Mouse (Mus musculus): ENCODE measurements around the gene Sh3bgrl2. TPM values are rescaled to one million over a fixed set of nuclear protein-coding genes. Genes with fewer than 3 reads are reported as not detected.
A peak's percentile ranks its signal among the peaks of the same experiment; 100 is the strongest.
"Not testable (repeated sequence)": the region's sequence is repeated elsewhere in the genome, so short reads cannot be mapped to it uniquely, and the experiment has no call there.

Gene Sh3bgrl2
- total RNA-seq (2014; rRNA removed) (9.0 and 9.2 TPM in 2 replicates), polyA plus RNA-seq (2015; fragmentation: Nextera tagmentation; extraction: Ambion mirVana) (5.4 and 6.8 TPM in 2 replicates)

- H3K36me3 ChIP-seq (ENCODE audit: insufficient read depth), result no peaks in the 10 kb centered on the region
- ATAC-seq (peak; percentile 96), DNase-seq (peak; percentile 89)
- peak within 1 kb of the TSS; percentile 53 for H3K4me2 ChIP-seq (ENCODE audit: low read depth)
- H3K4me3 ChIP-seq (ENCODE audit: low read depth, low read length), result peak within 1 kb of the TSS; percentile 57
- WGBS, result 3% methylated on average over 76 of the region's 76 CpGs
- H3K9me3 ChIP-seq (ENCODE audit: low read length), result no peaks in the 10 kb centered on the region
- H3K9ac ChIP-seq, result peak within 1 kb of the TSS; percentile 54
- no peak for TF ChIP-seq CTCF (IDR thresholded peaks at IDR 0.05; ENCODE audit: low read depth)
- peak within 1 kb of the TSS; percentile 23; the same call in 1 of the 2 replicates for H3K27ac ChIP-seq (ENCODE audit: low read depth, low read length)
- H3K27me3 ChIP-seq (ENCODE audit: insufficient read depth, low read length), result no peaks in the 10 kb centered on the region
- no peaks in the 10 kb centered on the region; the same call in 1 of the 2 replicates for H3K4me1 ChIP-seq (ENCODE audit: insufficient read depth)
These were observed at the start of gene Sh3bgrl2 for GRCm38 (mm10) chr9:83547830-83548689. Gene Sh3bgrl2, plus strand, starts transcription at chr9:83548327.

GRCm38 (mm10) chr9:83519081-83519480 lies 29.0 kb upstream of the Sh3bgrl2 start:
- WGBS, result 58% methylated on average over 5 of the region's 5 CpGs
- peak; percentile 27; the same call in 1 of the 2 replicates for ATAC-seq
- H3K36me3 ChIP-seq (ENCODE audit: insufficient read depth); H3K4me2 ChIP-seq (ENCODE audit: low read depth); H3K9me3 ChIP-seq (ENCODE audit: low read length); H3K4me3 ChIP-seq (ENCODE audit: low read depth, low read length); H3K9ac ChIP-seq; H3K27ac ChIP-seq (ENCODE audit: low read depth, low read length); H3K4me1 ChIP-seq (ENCODE audit: insufficient read depth); H3K27me3 ChIP-seq (ENCODE audit: insufficient read depth, low read length); DNase-seq: not testable (repeated sequence)

DNA sequence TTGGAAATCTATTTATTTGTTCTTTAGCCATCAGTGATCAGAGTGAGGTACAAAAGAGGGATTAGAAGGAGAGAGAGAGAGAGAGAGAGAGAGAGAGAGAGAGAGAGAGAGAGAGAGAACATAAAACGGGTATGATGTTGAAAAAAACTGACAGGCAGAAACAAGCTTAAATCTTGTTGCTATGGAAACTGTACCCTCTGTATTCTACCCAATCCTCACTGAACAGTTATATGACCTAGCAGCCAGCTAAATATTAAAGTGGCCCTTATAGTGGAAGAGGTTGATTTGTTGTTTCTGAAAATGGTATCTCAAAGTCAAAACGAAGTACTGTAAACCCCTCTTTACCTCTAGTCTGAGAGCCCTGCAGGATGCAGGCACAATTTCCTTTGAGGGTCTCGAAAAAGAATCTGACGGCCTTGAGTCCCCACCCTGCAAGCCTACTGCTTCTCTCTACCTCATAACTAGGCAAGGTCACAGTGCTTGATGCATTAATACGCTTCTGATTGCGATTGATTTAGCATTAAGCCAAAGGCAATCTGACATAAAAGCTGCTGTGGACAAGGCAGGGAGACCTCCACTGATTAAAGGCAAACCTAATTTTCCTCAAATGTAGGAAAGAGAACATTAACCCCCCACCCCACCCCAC lies 28.5 kb upstream of the Sh3bgrl2 start:
- 55% methylated on average over 6 of the region's 6 CpGs for WGBS
- TF ChIP-seq CTCF (IDR thresholded peaks at IDR 0.05; ENCODE audit: low read depth), result no peak
- H3K36me3 ChIP-seq (ENCODE audit: insufficient read depth), result no peaks in the 10 kb centered on the region
- H3K4me3 ChIP-seq (ENCODE audit: low read depth, low read length), result no peak overlapping the region
- H3K4me1 ChIP-seq (ENCODE audit: insufficient read depth), result no peaks in the 10 kb centered on the region; the same call in 1 of the 2 replicates
- no peak overlapping the region for H3K4me2 ChIP-seq (ENCODE audit: low read depth)
- peak; percentile 44 for DNase-seq
- H3K27ac ChIP-seq (ENCODE audit: low read depth, low read length), result peak overlapping the region; percentile 58; the same call in 1 of the 2 replicates
- no peaks in the 10 kb centered on the region for H3K27me3 ChIP-seq (ENCODE audit: insufficient read depth, low read length)
- peak; percentile 94 for ATAC-seq
- no peaks in the 10 kb centered on the region for H3K9me3 ChIP-seq (ENCODE audit: low read length)
- no peak overlapping the region for H3K9ac ChIP-seq

DNA sequence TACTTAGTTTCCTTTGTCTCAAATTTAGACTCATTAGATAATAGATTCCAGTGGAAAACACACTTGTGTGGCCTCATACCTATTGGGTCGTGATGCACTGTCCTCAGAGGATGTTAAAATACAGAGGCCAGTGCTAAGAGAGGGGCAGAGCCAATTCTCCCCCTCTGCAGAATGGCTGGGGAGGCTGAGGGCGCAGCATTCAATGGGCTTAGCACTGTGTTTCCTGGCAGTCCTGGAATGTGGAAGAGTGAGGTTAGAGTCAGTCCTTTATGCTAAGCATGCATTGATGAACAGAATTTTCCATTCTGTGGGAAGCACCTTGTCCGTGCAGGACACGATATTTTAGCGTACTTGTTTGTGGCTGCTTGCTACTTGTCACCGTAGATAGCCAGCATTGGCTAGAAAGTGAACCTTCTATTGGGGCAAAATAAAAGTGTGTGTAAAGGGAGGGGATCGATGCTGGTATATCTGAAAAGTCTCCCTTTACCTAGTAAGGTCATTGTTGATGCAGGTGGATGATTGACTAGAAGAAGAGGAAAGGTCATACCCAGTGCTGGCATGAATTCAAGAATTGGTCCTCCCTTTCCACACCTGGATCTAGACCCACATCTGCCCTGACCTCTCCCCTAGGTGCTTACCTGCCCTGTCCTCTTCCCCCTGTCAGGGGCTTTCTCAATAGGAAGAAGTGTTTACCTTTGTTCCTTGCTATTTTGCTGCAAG lies 20.6 kb upstream of the Sh3bgrl2 start:
- DNase-seq (no peak), ATAC-seq (no peak)
- 86% methylated on average over 7 of the region's 7 CpGs for WGBS
- Histone ChIP-seq H3K4me3 (ENCODE audit: low read depth, low read length) (no peak overlapping the region), H3K27ac (ENCODE audit: low read depth, low read length) (no peak overlapping the region), H3K36me3 (ENCODE audit: insufficient read depth) (no peaks in the 10 kb centered on the region), H3K9ac (no peak overlapping the region), H3K9me3 (ENCODE audit: low read length) (no peaks in the 10 kb centered on the region), H3K4me2 (ENCODE audit: low read depth) (no peak overlapping the region), H3K27me3 (ENCODE audit: insufficient read depth, low read length) (no peaks in the 10 kb centered on the region), H3K4me1 (ENCODE audit: insufficient read depth) (no peaks in the 10 kb centered on the region)
- TF ChIP-seq CTCF (IDR thresholded peaks at IDR 0.05; ENCODE audit: low read depth), result no peak

DNA sequence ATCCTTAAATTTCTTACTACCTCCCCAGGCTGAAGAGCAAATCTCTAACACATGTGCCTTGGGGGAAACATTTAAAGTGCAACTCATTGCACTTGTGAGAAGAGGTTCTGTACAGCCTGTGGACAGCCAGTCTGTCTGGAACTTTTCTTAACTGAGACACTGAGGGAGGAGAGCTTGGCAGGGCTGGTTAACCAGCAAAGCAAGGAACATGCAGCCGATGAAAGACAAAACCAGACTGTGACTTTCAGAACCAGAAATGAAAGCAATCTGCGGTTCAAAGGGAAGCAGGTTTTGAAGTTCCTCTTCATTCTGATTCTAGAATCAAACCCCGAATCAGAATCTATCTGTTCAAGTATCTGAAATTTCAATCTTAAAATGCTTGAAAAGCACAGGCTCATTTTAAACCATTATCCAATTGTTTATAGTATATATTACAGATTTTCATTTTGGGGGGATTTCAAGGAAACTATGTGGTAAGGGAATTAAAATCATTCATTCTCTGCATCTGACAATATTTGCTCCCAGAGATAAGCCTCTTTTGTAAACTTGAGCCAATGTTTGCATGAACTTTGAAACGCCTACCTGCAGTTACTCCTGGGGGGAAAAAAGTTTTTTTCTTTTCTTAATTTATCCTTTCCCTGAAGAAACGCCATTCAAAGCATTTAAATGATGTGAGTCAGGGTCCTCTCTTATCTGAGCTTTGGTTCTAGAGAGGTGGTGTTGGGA lies 14.9 kb upstream of the Sh3bgrl2 start:
- 79% methylated on average over 5 of the region's 5 CpGs for WGBS
- ATAC-seq (no peak), DNase-seq (no peak)
- Histone ChIP-seq H3K9ac (no peak overlapping the region), H3K36me3 (ENCODE audit: insufficient read depth) (no peaks in the 10 kb centered on the region), H3K27me3 (ENCODE audit: insufficient read depth, low read length) (no peaks in the 10 kb centered on the region), H3K27ac (ENCODE audit: low read depth, low read length) (no peak overlapping the region), H3K4me2 (ENCODE audit: low read depth) (no peak overlapping the region), H3K9me3 (ENCODE audit: low read length) (no peaks in the 10 kb centered on the region), H3K4me3 (ENCODE audit: low read depth, low read length) (no peak overlapping the region), H3K4me1 (ENCODE audit: insufficient read depth) (no peaks in the 10 kb centered on the region)
- TF ChIP-seq CTCF (IDR thresholded peaks at IDR 0.05; ENCODE audit: low read depth), result no peak

GRCm38 (mm10) chr9:83536959-83537358 lies 11.2 kb upstream of the Sh3bgrl2 start:
- Histone ChIP-seq H3K27me3 (ENCODE audit: insufficient read depth, low read length) (no peaks in the 10 kb centered on the region), H3K4me3 (ENCODE audit: low read depth, low read length) (no peak overlapping the region), H3K9me3 (ENCODE audit: low read length) (no peaks in the 10 kb centered on the region), H3K36me3 (ENCODE audit: insufficient read depth) (no peaks in the 10 kb centered on the region), H3K4me1 (ENCODE audit: insufficient read depth) (no peaks in the 10 kb centered on the region), H3K27ac (ENCODE audit: low read depth, low read length) (no peak overlapping the region), H3K9ac (no peak overlapping the region), H3K4me2 (ENCODE audit: low read depth) (no peak overlapping the region)
- no peak for DNase-seq
- no peak for TF ChIP-seq CTCF (IDR thresholded peaks at IDR 0.05; ENCODE audit: low read depth)
- no peak for ATAC-seq
- 90% methylated on average over 4 of the region's 4 CpGs for WGBS
